Mouse (Mus musculus) intestine, embryonic 14.5 days (tissue): ENCODE data around the gene Gm26965. TPM values are rescaled to one million over a fixed set of nuclear protein-coding genes. Genes with fewer than 3 reads are reported as not detected.
A peak's percentile ranks its signal among the peaks of the same experiment; 100 is the strongest.

Experiments
- ATAC-seq: fragments of 200-750 bp; cut with Nextera tagmentation; replicated peaks from 2 replicates; pipeline ENCODE4 v1.8.0; 2017; ENCODE audit warnings: low read depth, moderate number of reproducible peaks, moderate TSS enrichment, moderate library complexity; ENCODE audit not compliant: low FRiP score, low TSS enrichment
- DNase-seq: peaks from one replicate; pipeline ENCODE4 v3.0.0-alpha.2; 2018; ENCODE audit warnings: low spot score
- H3K27ac ChIP-seq: fragments of 300-500 bp; sonication (generic); 2 replicates; pipeline ENCODE4 v1.5.1; 2014; ENCODE audit warnings: low read depth, mild to moderate bottlenecking, control low read depth
- H3K27me3 ChIP-seq: fragments of 300-500 bp; sonication (generic); replicated peaks from 2 replicates; pipeline ENCODE4 v1.6.1; 2014; ENCODE audit warnings: low read length, control low read depth; ENCODE audit not compliant: control insufficient read depth, insufficient read depth
- H3K36me3 ChIP-seq: fragments of 300-500 bp; sonication (generic); 2 replicates; pipeline ENCODE4 v1.6.1; 2014; ENCODE audit warnings: low read length, control low read depth; ENCODE audit not compliant: control insufficient read depth, insufficient read depth
- H3K4me1 ChIP-seq: fragments of 300-500 bp; sonication (generic); replicated peaks from 2 replicates; pipeline ENCODE4 v1.6.1; 2014; ENCODE audit warnings: low read length, control low read depth, mixed read lengths; ENCODE audit not compliant: control insufficient read depth, insufficient read depth
- H3K4me2 ChIP-seq: fragments of 300-500 bp; sonication (generic); 2 replicates; pipeline ENCODE4 v1.6.1; 2014; ENCODE audit warnings: low read length
- H3K4me3 ChIP-seq: fragments of 300-500 bp; sonication (generic); 2 replicates; pipeline ENCODE4 v1.5.1; 2014; ENCODE audit warnings: low read depth, low read length, control low read depth, mixed read lengths
- H3K9ac ChIP-seq: fragments of 300-500 bp; sonication (generic); 2 replicates; pipeline ENCODE4 v1.6.1; 2014; ENCODE audit warnings: mild to moderate bottlenecking, low read length
- H3K9me3 ChIP-seq: fragments of 300-500 bp; sonication (generic); 2 replicates; pipeline ENCODE4 v1.6.1; 2016; ENCODE audit warnings: low read length, control low read depth; ENCODE audit not compliant: control insufficient read depth
- WGBS: fragments of 180-500 bp; shearing (Covaris S2); extraction: QIAGEN DNeasy Blood & Tissue Kit; methylation state at CpG from one replicate; pipeline ENCODE4 v1.1.7; 2014; 5-methylcytosine and 5-hydroxymethylcytosine counted together
- polyA plus RNA-seq: library from polyadenylated mRNA; unstranded; fragments of >200 nt; fragmentation: Nextera tagmentation; extraction: Ambion mirVana; gene quantifications from 2 replicates; pipeline ENCODE4 v1.2.1, GENCODE M21; 2014

Gene Gm26965
- polyA plus RNA-seq: not detected in 2 replicates

DNA sequence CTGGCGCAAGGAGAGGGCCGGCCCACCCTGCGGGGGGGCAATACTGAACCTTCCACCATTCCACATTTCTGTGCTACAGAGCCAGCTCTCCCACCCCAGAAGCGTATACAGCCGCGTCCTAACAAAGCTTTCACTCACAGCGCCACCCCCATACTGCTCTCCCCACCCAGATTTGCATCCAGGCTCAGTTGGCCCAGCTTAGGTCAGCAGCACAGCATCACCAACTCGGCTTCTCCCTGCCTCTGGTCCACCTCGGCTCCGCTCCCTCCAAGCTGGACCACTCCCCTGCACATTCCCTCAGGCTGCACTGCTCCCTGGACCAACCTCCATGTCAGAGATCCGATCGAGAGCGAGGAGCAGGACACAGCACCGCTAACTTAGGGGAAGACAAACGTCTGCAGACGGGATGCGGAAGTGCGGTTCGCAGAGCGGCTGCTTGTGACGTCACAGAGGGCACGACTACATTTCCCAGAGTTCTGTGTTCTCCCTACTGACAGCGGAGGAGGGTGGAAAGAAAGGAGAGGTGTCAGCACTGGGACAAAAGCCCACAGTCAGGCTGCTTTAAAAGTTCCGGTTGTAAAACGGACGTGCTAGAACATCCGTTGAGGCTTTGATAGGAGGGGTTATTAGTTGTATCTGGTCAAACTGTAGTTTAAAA is at the start of gene Gm26965, which contains the start of gene Zfp87:
Gene Gm26965 (minus strand): TSS at position 399 of the 658 bp plus-strand sequence.
Gene Zfp87 (minus strand): TSS at position 425 of the 658 bp plus-strand sequence.
- ATAC-seq: peak; percentile 99
- peak; percentile 95 for DNase-seq
- H3K9me3 ChIP-seq: no peaks in the 10 kb centered on the region
- H3K9ac ChIP-seq: peak within 1 kb of the TSS; percentile 55
- peak within 1 kb of the TSS; percentile 58 for H3K4me3 ChIP-seq
- no peaks in the 10 kb centered on the region for H3K27me3 ChIP-seq
- peaks cover 9% of the 10 kb centered on the region for H3K36me3 ChIP-seq
- under 1% methylated on average over 27 of the region's 27 CpGs for WGBS
- H3K4me2 ChIP-seq: peak within 1 kb of the TSS; percentile 76
- H3K4me1 ChIP-seq: peaks cover 8% of the 10 kb centered on the region; the same call in 1 of the 2 replicates
- H3K27ac ChIP-seq: 0 out of 2 replicates have a peak within 1 kb of the TSS, but pooled peaks have one; percentile 12

DNA sequence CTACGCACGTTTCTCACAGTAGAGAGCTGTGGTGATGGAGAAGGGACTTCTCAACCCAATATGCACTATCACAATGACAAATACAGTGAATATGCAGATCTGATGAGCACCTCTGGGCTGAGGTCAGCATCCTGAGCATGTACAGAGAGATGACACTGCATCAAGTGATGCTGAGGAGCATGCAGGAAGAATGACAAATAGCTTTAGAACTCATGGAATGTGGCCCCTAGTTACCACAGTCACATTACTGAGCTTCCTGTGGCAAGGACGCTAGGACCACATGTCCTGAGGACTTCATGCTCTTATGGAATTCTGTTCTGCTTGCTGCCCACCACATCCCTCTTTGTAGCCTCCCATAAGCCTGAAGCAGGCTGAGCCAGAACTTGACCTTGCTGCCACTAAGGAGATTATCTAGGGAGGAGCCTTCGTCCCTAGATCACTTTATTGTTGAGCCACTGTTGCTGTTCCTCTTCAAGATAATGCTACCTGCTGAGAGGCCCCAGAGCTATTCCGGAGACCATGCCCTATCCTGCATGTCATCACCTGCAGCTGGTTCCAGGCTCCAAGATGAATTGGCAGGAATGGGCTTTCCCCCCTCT is 46.7 kb upstream of the Gm26965 start:
- Histone ChIP-seq H3K4me1 (no peaks in the 10 kb centered on the region), H3K27ac (no peak overlapping the region), H3K4me3 (no peak overlapping the region), H3K9ac (no peak overlapping the region), H3K4me2 (no peak overlapping the region), H3K36me3 (no peaks in the 10 kb centered on the region), H3K9me3 (no peaks in the 10 kb centered on the region), H3K27me3 (no peaks in the 10 kb centered on the region)
- ATAC-seq (no peak), DNase-seq (no peak)
- WGBS: 66% methylated on average over 5 of the region's 5 CpGs

DNA sequence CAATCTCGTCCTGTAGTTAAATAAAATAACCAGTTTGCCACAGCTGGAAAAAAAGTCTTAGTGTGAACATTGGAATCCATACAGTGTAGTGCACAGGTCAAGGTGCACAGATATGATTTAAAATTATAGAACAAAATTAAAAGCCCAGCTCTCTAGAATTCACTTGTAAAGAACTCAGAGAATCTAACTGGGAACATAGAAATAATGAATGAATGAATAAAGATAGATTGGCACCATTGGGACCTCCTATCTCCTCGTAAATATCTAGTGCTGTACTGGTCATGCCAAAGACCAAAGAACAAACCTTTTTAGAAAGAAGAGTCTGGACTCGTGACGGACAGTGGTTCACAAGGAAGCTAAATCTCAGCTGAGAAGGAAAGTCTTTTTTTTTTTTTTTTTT is 27.8 kb upstream of the Gm26965 start, which contains the start of gene Zfp748:
Gene Zfp748 (minus strand): TSS at position 101 of the 400 bp plus-strand sequence.
- ATAC-seq (no peak), DNase-seq (no peak)
- Histone ChIP-seq H3K27me3 (no peaks in the 10 kb centered on the region), H3K4me1 (peaks cover 12% of the 10 kb centered on the region), H3K9ac (peak within 1 kb of the TSS; percentile 75), H3K27ac (peak within 1 kb of the TSS; percentile 82), H3K9me3 (no peaks in the 10 kb centered on the region), H3K4me3 (peak within 1 kb of the TSS; percentile 71), H3K4me2 (peak within 1 kb of the TSS; percentile 67), H3K36me3 (no peaks in the 10 kb centered on the region)
- whole genome bisulfite sequencing: 74% methylated on average over 4 of the region's 4 CpGs

DNA sequence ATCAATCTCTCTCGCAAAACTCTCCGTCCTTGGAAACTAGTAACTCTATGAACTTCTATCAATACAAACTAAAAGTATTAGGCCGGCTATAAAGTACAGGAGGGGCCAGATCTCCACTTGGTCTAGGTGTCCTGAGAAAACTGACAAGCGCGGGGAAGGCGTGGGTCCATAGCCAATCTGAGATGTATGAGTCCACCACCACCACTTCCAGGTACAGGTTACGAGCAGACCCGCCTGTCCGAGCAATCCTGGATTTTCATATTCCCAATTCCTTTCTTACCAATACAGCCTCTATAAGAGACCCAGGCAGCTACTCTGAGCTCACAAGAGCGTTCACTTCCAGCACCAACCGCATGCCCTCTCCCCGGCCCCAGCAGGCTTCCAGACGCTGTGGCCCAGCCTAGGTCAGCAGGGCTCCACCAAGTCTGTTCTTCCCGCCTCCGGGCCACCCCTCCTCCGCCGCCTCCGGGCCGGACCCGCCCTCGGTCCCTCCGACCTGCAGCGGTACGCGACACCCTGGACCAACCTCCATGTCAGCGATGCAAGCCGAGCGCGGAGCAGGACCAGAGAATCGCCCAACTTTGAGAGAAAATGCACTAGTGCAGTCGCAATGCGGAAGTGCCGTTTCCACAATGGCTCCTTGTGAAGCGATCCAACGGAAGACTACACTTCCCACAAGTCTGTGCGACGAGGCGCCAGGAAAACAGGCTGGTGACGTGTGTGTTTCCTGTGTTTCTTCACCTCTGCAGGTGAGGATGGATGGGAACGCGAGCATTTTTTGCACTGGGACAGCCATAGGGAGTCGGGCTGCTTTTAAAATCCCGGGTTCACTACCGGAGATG is 26.8 kb upstream of the Gm26965 start:
- Histone ChIP-seq H3K4me1 (peaks cover 12% of the 10 kb centered on the region), H3K27me3 (no peaks in the 10 kb centered on the region), H3K9me3 (no peaks in the 10 kb centered on the region), H3K36me3 (no peaks in the 10 kb centered on the region), H3K4me3 (peak overlapping the region; percentile 71), H3K9ac (peak overlapping the region; percentile 75), H3K4me2 (peak overlapping the region; percentile 67), H3K27ac (peak overlapping the region; percentile 82)
- peak; percentile 98 for ATAC-seq
- peak; percentile 94 for DNase-seq
- 1% methylated on average over 44 of the region's 44 CpGs for WGBS

DNA sequence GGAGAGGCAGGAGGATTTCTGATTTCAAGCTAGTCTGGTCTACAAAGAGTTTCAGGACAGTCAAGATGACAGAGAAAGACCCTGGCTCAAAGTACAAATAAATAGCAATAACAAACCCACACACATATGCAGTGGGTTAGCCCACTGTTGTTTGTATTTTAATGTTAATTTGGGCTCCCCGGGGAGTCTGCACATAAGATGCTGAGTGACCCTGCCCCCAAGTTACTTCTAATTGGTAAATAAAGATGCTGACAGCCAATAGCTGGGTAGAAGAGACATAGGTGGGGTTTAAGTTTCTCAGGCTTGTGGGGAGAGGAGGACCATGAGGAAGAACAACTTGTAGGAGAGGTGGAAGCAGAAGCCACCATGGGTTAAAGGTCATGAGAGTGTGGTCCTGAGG is 20.0 kb upstream of the Gm26965 start:
- Histone ChIP-seq H3K27me3 (no peaks in the 10 kb centered on the region), H3K27ac (no peak overlapping the region), H3K4me3 (no peak overlapping the region), H3K36me3 (peaks cover 45% of the 10 kb centered on the region), H3K4me1 (no peaks in the 10 kb centered on the region), H3K4me2 (no peak overlapping the region), H3K9ac (no peak overlapping the region), H3K9me3 (no peaks in the 10 kb centered on the region)
- DNase-seq (no peak), ATAC-seq (no peak)
- 78% methylated on average over 1 of the region's 1 CpGs for WGBS

DNA sequence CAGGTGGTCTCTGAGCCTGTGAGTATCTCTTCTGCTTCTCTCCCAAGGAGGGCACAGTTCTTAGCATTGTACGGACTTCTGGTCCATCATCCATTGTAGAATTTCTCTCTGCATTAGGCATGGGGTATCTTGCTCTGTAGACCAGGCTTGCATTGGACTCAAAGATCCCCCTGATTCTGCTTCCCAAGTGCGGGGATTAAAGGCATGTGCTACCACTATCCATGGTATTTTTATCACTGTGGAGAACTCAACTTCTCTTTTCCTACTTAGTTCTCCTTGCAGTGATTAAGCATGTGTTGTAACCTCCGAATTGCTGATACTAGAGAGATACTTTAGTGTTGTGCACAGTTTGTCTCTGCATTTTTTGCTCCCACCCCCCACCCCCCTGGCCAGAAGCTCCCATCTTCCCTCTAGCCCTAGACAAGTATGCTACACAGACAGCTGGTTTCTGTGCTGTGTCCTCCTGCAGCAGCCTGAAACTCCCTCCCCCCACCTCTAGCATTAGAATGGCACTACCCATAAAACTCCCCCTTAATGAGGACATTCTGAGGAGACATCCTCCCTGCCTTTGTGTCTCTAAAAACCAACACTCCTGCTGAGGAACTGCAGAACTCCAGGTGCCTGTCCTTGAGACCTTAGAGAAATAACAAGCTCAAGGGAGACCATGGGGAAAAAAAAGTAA is 1.2 kb upstream of the Gm26965 start:
- Histone ChIP-seq H3K36me3 (no peaks in the 10 kb centered on the region), H3K4me3 (no peak overlapping the region)
- no peak for ATAC-seq

DNA sequence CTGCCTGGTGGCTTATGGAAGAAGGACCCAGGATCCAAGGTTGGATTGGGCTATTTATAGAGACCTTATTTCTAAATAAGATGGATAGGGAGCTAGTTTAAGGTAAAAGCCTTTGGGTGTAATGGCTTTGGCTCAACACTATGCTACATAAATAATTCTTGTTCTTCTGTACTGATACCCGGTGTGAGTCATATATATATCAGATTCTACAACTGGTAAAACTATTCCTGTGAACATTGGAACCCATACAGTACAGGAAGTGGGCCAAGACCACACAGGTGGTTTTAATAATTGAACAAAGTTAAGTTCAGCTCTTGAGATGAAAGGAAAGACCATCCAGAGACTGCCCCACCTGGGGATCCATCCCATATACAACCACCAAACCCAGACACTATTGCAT is 25.0 kb downstream of the Gm26965 start:
- WGBS: 80% methylated on average over 1 of the region's 1 CpGs
- Histone ChIP-seq H3K27me3 (no peaks in the 10 kb centered on the region), H3K4me2 (peak overlapping the region; percentile 75), H3K27ac (no peak overlapping the region), H3K4me1 (peaks cover 5% of the 10 kb centered on the region; the same call in 1 of the 2 replicates), H3K4me3 (peak overlapping the region; percentile 86; the same call in 1 of the 2 replicates), H3K36me3 (no peaks in the 10 kb centered on the region), H3K9me3 (no peaks in the 10 kb centered on the region), H3K9ac (no peak overlapping the region)
- 0 out of 2 replicates have a peak, but pooled peaks have one; percentile 20 for ATAC-seq
- DNase-seq: no peak

More for the DNA sequence above, 1.2 kb upstream of the Gm26965 start:
- H3K4me2 ChIP-seq: no peak overlapping the region
- no peaks in the 10 kb centered on the region for H3K9me3 ChIP-seq
- no peak for DNase-seq
- no peaks in the 10 kb centered on the region for H3K27me3 ChIP-seq
- WGBS: 80% methylated on average over 3 of the region's 3 CpGs
- H3K27ac ChIP-seq: no peak overlapping the region
- H3K4me1 ChIP-seq: peaks cover 8% of the 10 kb centered on the region; the same call in 1 of the 2 replicates
- H3K9ac ChIP-seq: no peak overlapping the region
